Mouse (Mus musculus) forebrain, embryonic 13.5 days (tissue): ENCODE measurements at regions not wholly inside any gene's neighbourhood (a gene's known extent, or its start where the extent isn't known, plus 50 kb on each side); places are given as distances from the start of the nearest gene placed in this dataset.
"Not testable (repeated sequence)": the region's sequence is repeated elsewhere in the genome, so short reads cannot be mapped to it uniquely, and the experiment has no call there.

Experiments used
- ATAC-seq: fragments of 200-750 bp; cut with Nextera tagmentation; 2 replicates; pipeline ENCODE4 v1.8.0; 2017
- H3K27ac ChIP-seq: fragments of 300-500 bp; sonication (generic); 2 replicates; pipeline ENCODE4 v1.5.1; 2015; ENCODE audit warnings: inconsistent platforms, mild to moderate bottlenecking, moderate library complexity
- H3K27me3 ChIP-seq: fragments of 300-500 bp; sonication (generic); 2 replicates; pipeline ENCODE4 v1.6.1; 2015; ENCODE audit warnings: mild to moderate bottlenecking, inconsistent platforms
- H3K36me3 ChIP-seq: fragments of 300-500 bp; sonication (generic); 2 replicates; pipeline ENCODE4 v1.6.1; 2015; ENCODE audit warnings: mild to moderate bottlenecking, inconsistent platforms; ENCODE audit not compliant: poor library complexity, severe bottlenecking
- H3K4me1 ChIP-seq: fragments of 300-500 bp; sonication (generic); 2 replicates; pipeline ENCODE4 v1.6.1; 2015; ENCODE audit warnings: inconsistent platforms
- H3K4me2 ChIP-seq: fragments of 300-500 bp; sonication (generic); 2 replicates; pipeline ENCODE4 v1.6.1; 2015; ENCODE audit warnings: inconsistent platforms, mild to moderate bottlenecking, moderate library complexity
- H3K4me3 ChIP-seq: fragments of 300-500 bp; sonication (generic); 2 replicates; pipeline ENCODE4 v1.5.1; 2015; ENCODE audit warnings: mild to moderate bottlenecking, inconsistent platforms
- H3K9ac ChIP-seq: fragments of 300-500 bp; sonication (generic); 2 replicates; pipeline ENCODE4 v1.6.1; 2015; ENCODE audit warnings: mild to moderate bottlenecking, inconsistent platforms
- H3K9me3 ChIP-seq: fragments of 300-500 bp; sonication (generic); replicated peaks from 2 replicates; pipeline ENCODE4 v1.6.1; 2016; ENCODE audit warnings: inconsistent platforms
- WGBS: fragments of 180-500 bp; shearing (Covaris S2); methylation state at CpG from one replicate; pipeline ENCODE4 v1.1.7; 2015; 5-methylcytosine and 5-hydroxymethylcytosine counted together

GRCm38 (mm10) chr16:55608361-55608760, 230.3 kb downstream of the Nfkbiz start:
- no peak for ATAC-seq
- Histone ChIP-seq H3K4me3 (no peak overlapping the region), H3K36me3 (no peaks in the 10 kb centered on the region), H3K9ac (no peak overlapping the region), H3K4me2 (no peak overlapping the region), H3K9me3 (no peaks in the 10 kb centered on the region; the same call in 1 of the 2 replicates), H3K27me3 (no peaks in the 10 kb centered on the region), H3K4me1 (no peaks in the 10 kb centered on the region), H3K27ac (no peak overlapping the region)
- WGBS: 79% methylated on average over 3 of the region's 3 CpGs

DNA sequence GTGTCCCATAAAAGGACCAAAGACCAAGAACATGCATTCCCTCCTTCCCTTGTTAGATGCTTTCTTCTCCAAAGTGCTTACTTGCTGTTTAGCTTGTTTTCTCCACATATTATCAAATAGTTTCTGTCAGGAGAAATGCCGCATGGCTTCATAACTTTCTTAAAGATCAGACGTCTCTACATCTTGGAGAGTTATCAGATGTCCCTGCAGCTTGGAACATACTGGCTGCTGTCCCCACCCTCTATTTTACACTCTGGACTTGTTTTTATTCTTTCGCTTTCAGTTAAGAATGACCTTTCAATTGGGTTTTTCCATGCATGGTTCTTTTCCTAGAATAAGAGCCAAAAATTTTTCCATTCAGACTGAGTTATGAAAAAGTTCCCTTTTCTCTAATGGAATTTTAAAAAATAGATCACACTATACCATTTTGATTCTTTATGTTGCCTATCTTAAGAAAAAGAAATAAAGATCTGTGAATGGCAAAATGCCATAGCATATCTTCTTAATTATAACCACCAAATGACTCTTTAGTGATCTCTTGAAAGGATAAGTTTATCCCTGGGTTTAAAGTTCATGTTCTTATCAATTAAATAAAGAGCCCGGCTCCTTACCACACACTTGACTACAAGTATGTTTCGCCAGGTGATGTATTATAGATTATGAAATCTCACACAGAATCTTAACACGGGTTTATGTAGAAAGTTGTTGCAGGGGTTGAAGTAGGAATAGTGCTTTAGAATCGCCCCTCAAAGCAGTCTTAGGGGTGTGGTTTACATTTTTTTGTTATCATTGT, 232.1 kb downstream of the Nfkbiz start:
- WGBS: 90% methylated on average over 7 of the region's 7 CpGs
- H3K4me2 ChIP-seq: no peak overlapping the region
- H3K4me1 ChIP-seq: no peaks in the 10 kb centered on the region
- no peak overlapping the region for H3K27ac ChIP-seq
- H3K9ac ChIP-seq: no peak overlapping the region
- no peak for ATAC-seq
- H3K27me3 ChIP-seq: no peaks in the 10 kb centered on the region
- H3K36me3 ChIP-seq: no peaks in the 10 kb centered on the region
- H3K9me3 ChIP-seq: no peaks in the 10 kb centered on the region; the same call in 1 of the 2 replicates
- no peak overlapping the region for H3K4me3 ChIP-seq

- Histone ChIP-seq H3K27ac (no peak overlapping the region), H3K9me3 (no peaks in the 10 kb centered on the region), H3K36me3 (no peaks in the 10 kb centered on the region), H3K9ac (no peak overlapping the region), H3K27me3 (no peaks in the 10 kb centered on the region), H3K4me3 (no peak overlapping the region), H3K4me1 (no peaks in the 10 kb centered on the region), H3K4me2 (no peak overlapping the region)
- 84% methylated on average over 2 of the region's 2 CpGs for WGBS
- ATAC-seq: no peak
Observed at GRCm38 (mm10) chr16:55603611-55604010, 235.1 kb downstream of the Nfkbiz start.

GRCm38 (mm10) chr16:55589382-55589956, 249.2 kb downstream of the Nfkbiz start:
- 70% methylated on average over 1 of the region's 1 CpGs for WGBS
- no peak for ATAC-seq
- Histone ChIP-seq H3K27ac (no peak overlapping the region), H3K4me3 (no peak overlapping the region), H3K9ac (no peak overlapping the region), H3K4me2 (no peak overlapping the region), H3K9me3 (no peaks in the 10 kb centered on the region), H3K27me3 (no peaks in the 10 kb centered on the region), H3K36me3 (no peaks in the 10 kb centered on the region), H3K4me1 (no peaks in the 10 kb centered on the region)

- Histone ChIP-seq H3K9ac (no peak overlapping the region), H3K4me2 (no peak overlapping the region), H3K27me3 (no peaks in the 10 kb centered on the region), H3K4me3 (no peak overlapping the region), H3K9me3 (no peaks in the 10 kb centered on the region), H3K4me1 (no peaks in the 10 kb centered on the region), H3K36me3 (no peaks in the 10 kb centered on the region), H3K27ac (no peak overlapping the region)
- ATAC-seq: no peak
- 89% methylated on average over 6 of the region's 6 CpGs for WGBS
Observed at GRCm38 (mm10) chr16:55587138-55587537, 251.6 kb downstream of the Nfkbiz start.

DNA sequence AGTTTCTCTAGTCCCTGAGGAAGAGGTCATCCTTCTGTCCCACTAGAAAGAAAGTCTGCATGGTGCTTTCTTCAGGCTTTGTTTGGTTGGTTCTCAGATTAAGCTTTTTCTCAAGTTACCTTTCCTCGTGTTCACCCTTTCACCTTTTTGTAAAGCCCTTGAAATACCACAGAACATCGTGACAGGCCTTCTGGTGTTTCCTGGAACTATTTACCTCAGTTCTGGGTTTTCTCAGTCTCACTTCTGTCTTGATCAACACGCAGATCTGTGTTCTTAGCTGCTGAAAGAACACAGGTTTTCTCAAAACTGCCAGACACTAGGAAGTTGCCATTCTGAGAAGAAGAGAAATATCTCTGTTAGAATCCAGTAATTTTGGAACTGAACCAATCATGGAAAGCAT, 255.8 kb downstream of the Nfkbiz start:
- H3K9me3 ChIP-seq: no peaks in the 10 kb centered on the region
- H3K4me2 ChIP-seq: no peak overlapping the region

DNA sequence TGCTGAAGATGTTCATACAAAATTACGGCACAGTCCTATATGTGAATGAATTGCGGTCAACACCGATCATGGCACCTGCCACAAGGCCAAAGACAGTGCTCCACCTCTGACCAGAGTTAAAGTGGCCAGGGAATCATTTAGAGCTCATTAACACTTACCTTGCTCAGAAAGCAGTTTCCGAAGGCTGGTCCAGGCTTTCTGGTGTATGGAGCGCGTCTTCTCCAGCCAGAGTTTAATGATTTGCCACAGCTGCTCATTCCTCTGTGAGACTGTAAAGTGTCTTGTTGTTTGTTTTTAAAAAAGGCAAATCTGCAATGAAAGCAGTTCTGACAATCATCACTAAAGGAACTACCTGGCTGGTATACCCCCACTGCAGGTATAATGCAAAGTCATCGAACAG, 256.7 kb downstream of the Nfkbiz start:
- H3K4me3 ChIP-seq: no peak overlapping the region
- H3K4me1 ChIP-seq: no peaks in the 10 kb centered on the region
- no peaks in the 10 kb centered on the region for H3K36me3 ChIP-seq
- no peak overlapping the region for H3K27ac ChIP-seq
- no peak overlapping the region for H3K9ac ChIP-seq
- no peak overlapping the region for H3K4me2 ChIP-seq
- WGBS: 96% methylated on average over 7 of the region's 7 CpGs
- ATAC-seq: no peak
- no peaks in the 10 kb centered on the region for H3K9me3 ChIP-seq
- no peaks in the 10 kb centered on the region for H3K27me3 ChIP-seq

More for the DNA sequence above, 255.8 kb downstream of the Nfkbiz start:
- Histone ChIP-seq H3K4me1 (no peaks in the 10 kb centered on the region), H3K27ac (no peak overlapping the region), H3K36me3 (no peaks in the 10 kb centered on the region), H3K27me3 (no peaks in the 10 kb centered on the region), H3K4me3 (no peak overlapping the region), H3K9ac (no peak overlapping the region)
- ATAC-seq: no peak
- 70% methylated on average over 3 of the region's 3 CpGs for WGBS

DNA sequence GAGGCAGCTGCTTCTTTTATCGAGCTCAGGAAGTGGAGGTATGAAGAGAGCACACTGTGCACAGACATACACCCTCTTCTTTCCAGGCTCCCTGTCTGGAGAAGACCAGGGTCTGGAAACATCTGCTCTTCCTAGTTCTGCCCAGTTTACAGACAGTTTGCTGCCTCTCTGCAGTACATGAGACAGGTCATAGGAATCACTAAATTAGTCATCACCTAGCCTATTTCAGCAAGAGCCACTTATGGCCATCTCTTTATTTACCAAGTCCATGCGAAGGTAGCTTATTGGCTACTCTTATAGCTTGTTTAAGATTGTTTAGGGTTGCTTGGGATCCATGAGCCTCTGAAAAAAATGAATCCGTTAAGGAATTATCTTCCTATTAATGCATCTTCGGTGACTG, 257.9 kb downstream of the Nfkbiz start:
- WGBS: 89% methylated on average over 4 of the region's 4 CpGs
- no peak overlapping the region for H3K4me2 ChIP-seq
- H3K36me3 ChIP-seq: no peaks in the 10 kb centered on the region
- H3K9me3 ChIP-seq: no peaks in the 10 kb centered on the region
- H3K27me3 ChIP-seq: no peaks in the 10 kb centered on the region
- no peak overlapping the region for H3K4me3 ChIP-seq
- H3K9ac ChIP-seq: no peak overlapping the region
- no peaks in the 10 kb centered on the region for H3K4me1 ChIP-seq
- ATAC-seq: no peak
- no peak overlapping the region for H3K27ac ChIP-seq

DNA sequence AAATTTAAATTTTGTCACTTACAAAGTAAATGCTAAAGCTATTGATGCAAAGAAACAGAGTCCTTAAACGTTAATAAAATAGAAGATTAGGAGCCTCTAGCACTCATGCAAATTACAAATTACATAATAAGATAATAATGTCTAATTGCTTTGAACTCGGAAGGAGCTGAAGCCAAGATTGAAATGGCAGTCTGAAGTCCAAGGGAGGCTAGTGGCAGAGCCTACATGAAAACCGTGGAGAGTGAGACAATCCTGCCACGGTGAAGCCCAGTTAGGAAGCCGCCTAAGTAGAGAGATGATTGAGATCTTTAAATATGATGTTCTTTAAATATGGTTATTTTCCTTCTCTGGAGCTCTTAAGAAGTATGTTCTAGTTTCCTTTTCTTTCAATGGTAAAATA, 260.0 kb downstream of the Nfkbiz start:
- WGBS: 75% methylated on average over 5 of the region's 5 CpGs
- Histone ChIP-seq H3K27me3 (no peaks in the 10 kb centered on the region), H3K9ac (no peak overlapping the region), H3K9me3 (no peaks in the 10 kb centered on the region), H3K4me2 (no peak overlapping the region), H3K36me3 (no peaks in the 10 kb centered on the region), H3K4me3 (no peak overlapping the region), H3K27ac (no peak overlapping the region), H3K4me1 (no peaks in the 10 kb centered on the region)
- ATAC-seq: no peak

DNA sequence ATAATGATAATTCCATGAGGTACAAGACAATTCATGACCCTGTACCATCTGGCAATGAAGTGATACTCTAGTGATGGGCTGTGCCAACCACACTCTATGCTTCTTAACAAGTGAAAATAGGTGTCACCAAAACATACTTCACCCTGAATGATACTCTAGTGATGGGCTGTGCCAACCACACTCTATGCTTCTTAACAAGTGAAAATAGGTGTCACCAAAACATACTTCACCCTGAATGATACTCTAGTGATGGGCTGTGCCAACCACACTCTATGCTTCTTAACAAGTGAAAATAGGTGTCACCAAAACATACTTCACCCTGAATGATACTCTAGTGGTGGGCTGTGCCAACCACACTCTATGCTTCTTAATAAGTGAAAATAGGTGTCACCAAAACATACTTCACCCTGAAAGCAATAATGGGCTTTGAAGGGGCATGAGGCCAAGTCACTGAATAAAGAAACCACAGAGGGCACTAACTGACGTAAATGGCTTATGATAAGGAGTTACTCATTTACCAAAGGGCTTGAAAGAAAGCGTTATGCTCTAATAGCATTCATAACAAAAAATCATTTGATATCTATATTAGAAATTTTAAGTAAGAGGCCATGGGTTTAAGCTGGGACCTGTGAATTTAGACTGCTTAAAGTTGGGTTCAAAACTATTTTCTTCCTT, 263.0 kb downstream of the Nfkbiz start:
- not testable (repeated sequence) for H3K4me2 ChIP-seq, H3K4me1 ChIP-seq, H3K9ac ChIP-seq, H3K4me3 ChIP-seq, H3K36me3 ChIP-seq, H3K9me3 ChIP-seq, ATAC-seq, H3K27ac ChIP-seq, H3K27me3 ChIP-seq
- WGBS: 85% methylated on average over 2 of the region's 2 CpGs

GRCm38 (mm10) chr16:55571106-55571505, 267.6 kb downstream of the Nfkbiz start:
- Histone ChIP-seq H3K9me3 (no peaks in the 10 kb centered on the region), H3K27me3 (no peaks in the 10 kb centered on the region), H3K4me2 (no peak overlapping the region), H3K4me3 (no peak overlapping the region), H3K9ac (no peak overlapping the region), H3K4me1 (no peaks in the 10 kb centered on the region), H3K36me3 (no peaks in the 10 kb centered on the region), H3K27ac (no peak overlapping the region)
- 63% methylated on average over 7 of the region's 7 CpGs for WGBS
- ATAC-seq: no peak

DNA sequence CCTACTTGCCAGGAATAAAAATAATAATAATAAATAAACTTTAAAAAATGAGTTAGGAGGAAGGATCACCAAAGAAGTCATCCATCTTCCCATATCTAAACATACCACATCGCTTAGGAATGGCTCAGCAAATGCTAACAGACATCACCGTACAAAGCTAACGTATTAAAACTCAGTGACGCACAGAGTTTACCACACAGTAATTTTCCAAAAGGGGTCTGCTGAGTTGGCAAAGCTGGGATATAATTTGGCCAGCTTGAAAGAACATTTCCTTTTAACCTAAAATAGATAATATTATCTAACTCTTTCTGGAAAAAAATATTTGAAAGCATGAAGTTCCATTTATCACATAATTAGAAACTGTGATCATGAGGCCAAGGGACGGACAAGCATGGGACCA, 268.6 kb downstream of the Nfkbiz start:
- 95% methylated on average over 5 of the region's 5 CpGs for WGBS
- no peak for ATAC-seq
- no peak overlapping the region for H3K4me2 ChIP-seq
- H3K27ac ChIP-seq: no peak overlapping the region
- no peaks in the 10 kb centered on the region for H3K36me3 ChIP-seq
- no peak overlapping the region for H3K4me3 ChIP-seq
- H3K4me1 ChIP-seq: no peaks in the 10 kb centered on the region
- no peak overlapping the region for H3K9ac ChIP-seq
- H3K9me3 ChIP-seq: no peaks in the 10 kb centered on the region
- H3K27me3 ChIP-seq: no peaks in the 10 kb centered on the region
